In genomic region chr15:38406114-38406960, GRCm38 (mm10) we compare ENCODE assay signal across 8 mouse cellular contexts.
DNase-seq lines count a peak whose midpoint lies in the region; ATAC-seq and TF ChIP-seq lines count a peak whose summit lies in the region.

No protein-coding gene starts in this region.

- H3K9me3 ChIP-seq in kidney, embryonic 15.5 days (replicated peaks): no peaks in the 10 kb centered on the region
- no peaks in the 10 kb centered on the region for H3K9me3 ChIP-seq in lung, postnatal 0 days (ENCODE audit: low read length)
- H3K9me3 ChIP-seq in forebrain, embryonic 14.5 days (replicated peaks; ENCODE audit: control insufficient read depth, low read length): no peaks in the 10 kb centered on the region
- H3K9me3 ChIP-seq in midbrain, postnatal 0 days (ENCODE audit: low read length): no peaks in the 10 kb centered on the region

- 0 out of 2 replicates have a peak, but pooled peaks have one; percentile 17 for ATAC-seq in kidney, embryonic 15.5 days (replicated peaks; ENCODE audit: low FRiP score)
- ATAC-seq in lung, postnatal 0 days: peak; percentile 77
- no peak for ATAC-seq in forebrain, embryonic 14.5 days
- no peak for ATAC-seq in midbrain, postnatal 0 days (ENCODE audit: low FRiP score)

- peaks cover 15% of the 10 kb centered on the region for H3K4me1 ChIP-seq in kidney, embryonic 15.5 days
- H3K4me1 ChIP-seq in lung, postnatal 0 days (ENCODE audit: insufficient read depth, low read depth, low read length): no peaks in the 10 kb centered on the region
- peaks cover 9% of the 10 kb centered on the region for H3K4me1 ChIP-seq in forebrain, embryonic 14.5 days (ENCODE audit: control insufficient read depth, insufficient read depth, low read length)
- H3K4me1 ChIP-seq in midbrain, postnatal 0 days (ENCODE audit: insufficient read depth, low read length): no peaks in the 10 kb centered on the region

- peak; percentile 38 for DNase-seq in adrenal gland, adult 2 months
- DNase-seq in adrenal gland, adult 8-10 months: no peak
- no peak for DNase-seq in kidney, adult 18-20 months
- DNase-seq in brain, adult 2 months (ENCODE audit: low read depth, low spot score): peak; percentile 73
- DNase-seq in lung, postnatal 0 days (ENCODE audit: low spot score): peak; percentile 72
- DNase-seq in forebrain, embryonic 14.5 days (ENCODE audit: low spot score): no peak
- no peak for DNase-seq in midbrain, postnatal 0 days (ENCODE audit: low spot score)

- H3K9ac ChIP-seq in kidney, embryonic 15.5 days: no peak overlapping the region
- H3K9ac ChIP-seq in lung, postnatal 0 days (replicated peaks; ENCODE audit: low read depth): no peak overlapping the region
- H3K9ac ChIP-seq in forebrain, embryonic 14.5 days (ENCODE audit: low read length): no peak overlapping the region
- H3K9ac ChIP-seq in midbrain, postnatal 0 days (replicated peaks; ENCODE audit: low read length, poor library complexity, severe bottlenecking): no peak overlapping the region

- no peak for TF ChIP-seq EP300 in lung, postnatal 0 days (IDR thresholded peaks at IDR 0.05)

- H3K27ac ChIP-seq in kidney, embryonic 15.5 days: no peak overlapping the region
- no peak overlapping the region for H3K27ac ChIP-seq in lung, postnatal 0 days (ENCODE audit: low read length)
- H3K27ac ChIP-seq in forebrain, embryonic 14.5 days (ENCODE audit: low read depth, low read length): no peak overlapping the region
- H3K27ac ChIP-seq in midbrain, postnatal 0 days (ENCODE audit: low read depth, low read length): no peak overlapping the region

- TF ChIP-seq CTCF in lung, postnatal 0 days (IDR thresholded peaks at IDR 0.05): no peak
- TF ChIP-seq CTCF in midbrain, postnatal 0 days (IDR thresholded peaks at IDR 0.05): no peak

- 34% methylated on average over 13 of the region's 13 CpGs for WGBS in kidney, embryonic 15.5 days
- WGBS in lung, postnatal 0 days: 29% methylated on average over 13 of the region's 13 CpGs
- 49% methylated on average over 13 of the region's 13 CpGs for WGBS in forebrain, embryonic 14.5 days
- WGBS in midbrain, postnatal 0 days: 49% methylated on average over 13 of the region's 13 CpGs

- H3K27me3 ChIP-seq in kidney, embryonic 15.5 days: no peaks in the 10 kb centered on the region
- H3K27me3 ChIP-seq in lung, postnatal 0 days (replicated peaks; ENCODE audit: insufficient read depth, low read length): no peaks in the 10 kb centered on the region
- no peaks in the 10 kb centered on the region for H3K27me3 ChIP-seq in forebrain, embryonic 14.5 days (replicated peaks; ENCODE audit: control insufficient read depth, insufficient read depth, low read length)
- no peaks in the 10 kb centered on the region for H3K27me3 ChIP-seq in midbrain, postnatal 0 days (ENCODE audit: insufficient read depth, low read length)

- H3K4me3 ChIP-seq in kidney, embryonic 15.5 days (replicated peaks): no peak overlapping the region
- no peak overlapping the region for H3K4me3 ChIP-seq in lung, postnatal 0 days (ENCODE audit: low read depth, low read length)
- no peak overlapping the region for H3K4me3 ChIP-seq in forebrain, embryonic 14.5 days (ENCODE audit: low read depth, low read length)
- H3K4me3 ChIP-seq in midbrain, postnatal 0 days (ENCODE audit: low read depth, low read length): no peak overlapping the region

- H3K36me3 ChIP-seq in kidney, embryonic 15.5 days: no peaks in the 10 kb centered on the region
- no peaks in the 10 kb centered on the region for H3K36me3 ChIP-seq in lung, postnatal 0 days (ENCODE audit: insufficient read depth, low read length)
- H3K36me3 ChIP-seq in forebrain, embryonic 14.5 days (ENCODE audit: control insufficient read depth, insufficient read depth, low read length): no peaks in the 10 kb centered on the region
- H3K36me3 ChIP-seq in midbrain, postnatal 0 days (ENCODE audit: insufficient read depth, low read length): no peaks in the 10 kb centered on the region

- H3K4me2 ChIP-seq in kidney, embryonic 15.5 days: no peak overlapping the region
- no peak overlapping the region for H3K4me2 ChIP-seq in lung, postnatal 0 days (replicated peaks; ENCODE audit: low read depth, low read length)
- H3K4me2 ChIP-seq in forebrain, embryonic 14.5 days (ENCODE audit: low read length): no peak overlapping the region
- no peak overlapping the region for H3K4me2 ChIP-seq in midbrain, postnatal 0 days (ENCODE audit: low read depth, low read length, poor library complexity, severe bottlenecking)

Comparison
In these comparisons a context has a peak if more than half of its experiments do, and no peak if none do; other contexts are left out.
1. DNase-seq: peak in adrenal gland, adult 2 months (single experiment), brain, adult 2 months (single experiment) and lung, postnatal 0 days (single experiment); none in adrenal gland, adult 8-10 months (single experiment), kidney, adult 18-20 months (single experiment), forebrain, embryonic 14.5 days (single experiment) and midbrain, postnatal 0 days (single experiment).
2. ATAC-seq: peak in kidney, embryonic 15.5 days (single experiment) and lung, postnatal 0 days (single experiment); none in forebrain, embryonic 14.5 days (single experiment) and midbrain, postnatal 0 days (single experiment).